Mouse (Mus musculus) heart, adult 2 months (tissue): ENCODE measurements around the gene Fnbp4.

Source experiments
- CTCF ChIP-seq: fragments of 200-600 bp; IDR thresholded peaks from 2 replicates; pipeline ENCODE4 v1.8.1; 2022; ENCODE audit warnings: antibody characterized with exemption, mild to moderate bottlenecking, moderate library complexity
- EP300 ChIP-seq: fragments of 200-500 bp; IDR thresholded peaks from 2 replicates; pipeline ENCODE4 v1.6.1; 2011; ENCODE audit warnings: low read depth, low read length, control low read depth; ENCODE audit not compliant: insufficient read depth
- POLR2A ChIP-seq: fragments of 200-500 bp; IDR thresholded peaks from 2 replicates; pipeline ENCODE4 v1.6.1; 2011; ENCODE audit warnings: mild to moderate bottlenecking, low read depth, low read length, control low read depth; ENCODE audit not compliant: insufficient read depth

DNA sequence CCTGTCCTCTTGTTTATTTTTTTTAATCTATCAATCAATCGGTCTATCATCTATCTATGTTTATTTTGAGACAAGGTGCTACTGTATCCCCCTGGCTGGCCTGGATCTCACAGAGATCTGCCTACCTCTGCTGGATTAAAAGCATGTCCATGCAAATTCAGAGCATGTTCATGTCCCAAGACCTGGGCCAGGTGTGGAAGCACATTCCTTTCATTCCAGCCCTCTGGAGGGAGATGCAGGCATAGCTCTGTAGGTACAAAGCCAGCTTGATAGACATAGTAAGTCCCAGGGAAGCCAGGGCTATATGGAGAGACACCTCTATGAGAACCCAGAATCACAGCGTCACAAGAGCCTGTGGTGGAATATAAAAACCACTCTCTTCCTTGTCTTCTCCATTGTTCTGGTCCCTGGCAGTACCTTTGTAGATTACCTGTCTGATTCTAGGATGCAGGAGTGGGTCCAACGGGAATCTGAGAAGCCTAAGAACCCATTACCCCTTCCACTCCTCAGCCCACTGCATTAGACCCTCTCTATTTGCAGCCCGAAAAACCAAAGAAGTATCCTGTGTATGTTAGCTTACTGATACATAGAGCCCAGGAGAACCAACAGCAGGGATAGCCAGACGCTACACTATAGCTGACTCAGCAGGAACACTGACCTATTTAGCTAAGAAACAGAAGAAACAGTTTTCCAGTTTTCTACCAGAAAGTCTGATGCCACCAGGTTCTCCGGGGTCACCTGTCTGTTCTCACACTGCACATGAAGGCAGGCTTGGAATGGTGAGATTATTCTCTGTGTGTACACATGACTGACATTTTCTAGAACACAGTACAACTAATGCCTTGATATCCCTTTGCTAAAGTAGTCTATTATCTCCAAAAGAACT, 63.3 kb downstream of the Fnbp4 start:
- TF ChIP-seq CTCF (no peak), POLR2A (no peak), EP300 (no peak)
